ENCODE assay signal across 8 mouse cellular contexts in the genomic region with DNA sequence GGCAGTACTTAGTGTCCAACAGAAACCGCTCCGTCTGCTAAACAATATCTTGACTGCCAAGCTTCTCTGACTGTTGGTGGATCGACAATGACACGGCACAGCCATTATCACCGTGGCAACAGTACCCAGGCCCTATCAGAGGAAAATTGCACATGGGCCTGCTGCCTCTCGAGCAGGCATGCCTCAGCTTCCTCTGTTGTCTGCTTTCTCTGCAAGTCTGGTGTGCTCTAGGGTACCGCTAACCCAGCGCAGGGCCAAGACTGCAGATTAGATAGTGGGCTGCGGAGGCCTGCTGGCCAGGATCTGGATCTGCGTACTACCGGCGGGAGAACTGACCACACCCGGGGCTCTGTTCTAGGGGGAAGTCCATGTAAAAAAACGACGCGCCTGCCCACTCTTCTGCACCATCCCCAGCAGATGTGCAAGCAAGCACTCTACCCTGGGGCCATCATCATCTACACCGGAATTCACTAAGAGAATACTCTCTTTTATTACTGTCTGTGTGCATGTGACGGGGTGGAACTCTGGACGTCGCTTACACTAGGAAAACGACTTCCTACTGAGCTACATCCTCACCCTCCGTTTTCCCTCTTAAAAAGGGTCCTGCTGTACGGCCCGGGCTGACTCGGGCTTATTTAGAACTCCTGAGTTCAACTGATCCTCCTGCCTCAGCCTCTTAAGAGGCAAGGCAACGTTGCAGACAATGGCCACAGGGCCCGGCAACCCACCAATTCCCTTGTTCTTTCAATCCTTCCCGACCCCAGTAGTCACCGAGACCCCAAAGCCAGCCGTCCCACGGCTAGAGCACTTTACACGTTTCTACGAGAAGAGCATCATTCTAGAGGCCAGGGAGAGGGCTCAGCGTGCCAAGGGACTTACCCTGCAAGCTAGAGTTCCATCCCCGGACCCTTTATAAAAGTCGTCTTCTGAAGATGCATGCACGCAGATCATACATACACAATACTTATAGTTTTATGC. TPM values are rescaled to one million over a fixed set of nuclear protein-coding genes. Genes with fewer than 3 reads are reported as not detected.
DNase-seq lines count a peak whose midpoint lies in the region; ATAC-seq and TF ChIP-seq lines count a peak whose summit lies in the region.

No protein-coding gene starts in this region.

- H3K9ac ChIP-seq in forebrain, embryonic 12.5 days, result peak overlapping the region; percentile 79
- H3K9ac ChIP-seq in liver, embryonic 11.5 days (ENCODE audit: low read depth, low read length), result peak overlapping the region; percentile 98

- H3K9me3 ChIP-seq in forebrain, embryonic 12.5 days, result no peaks in the 10 kb centered on the region
- no peaks in the 10 kb centered on the region for H3K9me3 ChIP-seq in liver, embryonic 11.5 days (ENCODE audit: control insufficient read depth, low read length)

- TF ChIP-seq CTCF in layer of hippocampus, adult 2 months (conservative IDR thresholded peaks at IDR 0.05), result no peak

- H3K27ac ChIP-seq in layer of hippocampus, adult 2 months, result peak overlapping the region; percentile 85
- H3K27ac ChIP-seq in forebrain, embryonic 12.5 days, result peak overlapping the region; percentile 56; the same call in 1 of the 2 replicates
- H3K27ac ChIP-seq in liver, embryonic 11.5 days (ENCODE audit: low read depth, low read length), result peak overlapping the region; percentile 93

- H3K36me3 ChIP-seq in forebrain, embryonic 12.5 days (replicated peaks), result peaks cover 15% of the 10 kb centered on the region
- peaks cover 20% of the 10 kb centered on the region for H3K36me3 ChIP-seq in liver, embryonic 11.5 days (ENCODE audit: control insufficient read depth, insufficient read depth, low read length)

- H3K4me3 ChIP-seq in layer of hippocampus, adult 2 months, result peak overlapping the region; percentile 79
- peak overlapping the region; percentile 73 for H3K4me3 ChIP-seq in forebrain, embryonic 12.5 days (replicated peaks)
- H3K4me3 ChIP-seq in liver, embryonic 11.5 days (ENCODE audit: low read depth, low read length), result peak overlapping the region; percentile 97

- DNase-seq in layer of hippocampus, adult 2 months (ENCODE audit: low spot score in 2 of 2), result peak in 1 of 2 experiments; percentile 29
- no peak for DNase-seq in layer of hippocampus, adult 9-10 months (ENCODE audit: low spot score)
- peak; percentile 49 for DNase-seq in NIH3T3 (ENCODE audit: low read depth)
- no peak for DNase-seq in liver, embryonic 11.5 days (ENCODE audit: low spot score)
- DNase-seq in retina, postnatal 1 day, result peak; percentile 46
- DNase-seq in left cerebral cortex, postnatal 25 days (ENCODE audit: low spot score in 2 of 2), result no peak
- no peak for DNase-seq in urinary bladder, postnatal 4 days (ENCODE audit: low spot score in 2 of 2)

- intact Hi-C loops in left cerebral cortex, postnatal 25 days (cut with DNase I), result no loop called here

- ATAC-seq in forebrain, embryonic 12.5 days (ENCODE audit: low FRiP score), result no peak
- ATAC-seq in liver, embryonic 11.5 days (replicated peaks; ENCODE audit: low FRiP score), result no peak

- WGBS in forebrain, embryonic 12.5 days, result 7% methylated on average over 37 of the region's 37 CpGs
- WGBS in liver, embryonic 11.5 days, result 3% methylated on average over 37 of the region's 37 CpGs

- no peaks in the 10 kb centered on the region for H3K27me3 ChIP-seq in forebrain, embryonic 12.5 days
- no peaks in the 10 kb centered on the region for H3K27me3 ChIP-seq in liver, embryonic 11.5 days (replicated peaks; ENCODE audit: control insufficient read depth, insufficient read depth, low read length)

- peaks cover 42% of the 10 kb centered on the region for H3K4me1 ChIP-seq in forebrain, embryonic 12.5 days
- H3K4me1 ChIP-seq in liver, embryonic 11.5 days (replicated peaks; ENCODE audit: control insufficient read depth, insufficient read depth, low read length), result peaks cover 29% of the 10 kb centered on the region

- H3K4me2 ChIP-seq in forebrain, embryonic 12.5 days, result peak overlapping the region; percentile 95
- H3K4me2 ChIP-seq in liver, embryonic 11.5 days, result peak overlapping the region; percentile 90

RNA-seq across cellular contexts. Expression of a gene that starts 1.1 kb away (rescaled TPM):
- total RNA-seq in layer of hippocampus, adult 2 months (2021), result 10 to 100 TPM; 43.9 to 47.0 TPM
- polyA plus RNA-seq in forebrain, embryonic 12.5 days (2016; fragmentation: Nextera tagmentation; extraction: Ambion mirVana), result 158 and 173 TPM in 2 replicates
- 610 and 611 TPM in 2 replicates for polyA plus RNA-seq in liver, embryonic 11.5 days (2014; fragmentation: Nextera tagmentation; extraction: Ambion mirVana)
- total RNA-seq in left cerebral cortex, postnatal 25 days (2021), result 10 to 100 TPM; 50.8 to 53.6 TPM

RNA-seq across cellular contexts. Expression of a gene that starts 21.8 kb away (rescaled TPM):
- 1 to 10 TPM; 1.7 to 1.8 TPM for total RNA-seq in layer of hippocampus, adult 2 months (2021)
- polyA plus RNA-seq in forebrain, embryonic 12.5 days (2016; fragmentation: Nextera tagmentation; extraction: Ambion mirVana), result 0.13 and 0.14 TPM in 2 replicates
- 1.4 and 1.8 TPM in 2 replicates for polyA plus RNA-seq in liver, embryonic 11.5 days (2014; fragmentation: Nextera tagmentation; extraction: Ambion mirVana)
- total RNA-seq in left cerebral cortex, postnatal 25 days (2021), result 1 to 10 TPM in 1 of 2 experiments, under 1 TPM in 1; 0.98 to 1.3 TPM

Comparison
In these comparisons a context has a peak if more than half of its experiments do, and no peak if none do; other contexts are left out.
1. DNase-seq: peak in NIH3T3 (single experiment) and retina, postnatal 1 day (single experiment); none in layer of hippocampus, adult 9-10 months (single experiment), liver, embryonic 11.5 days (single experiment), left cerebral cortex, postnatal 25 days (0 of 2) and urinary bladder, postnatal 4 days (0 of 2).
2. Peak in every context shown above with its lines, with median percentiles within 50 percentile points of each other: H3K27ac ChIP-seq and H3K4me3 ChIP-seq.